12 mouse cellular contexts compared by ENCODE assay signal in the genomic region with DNA sequence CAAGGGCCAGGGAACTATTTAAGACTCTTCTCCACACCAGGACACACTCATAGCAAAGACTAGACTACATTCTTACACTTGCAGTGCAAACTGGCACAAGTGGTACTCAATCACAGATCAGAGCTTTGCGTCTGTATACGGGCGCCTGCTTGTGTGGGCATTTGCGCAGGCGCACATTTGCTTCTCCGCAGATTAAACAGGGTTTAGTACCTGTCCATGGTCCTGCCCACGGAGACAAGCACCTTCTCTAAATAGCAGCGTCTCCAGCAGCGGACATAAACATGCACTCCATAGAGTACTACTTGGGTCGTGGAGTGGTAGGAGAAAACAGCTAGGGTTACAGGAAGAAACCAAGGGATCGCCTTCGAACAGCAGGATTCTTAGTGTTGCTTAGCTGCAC.
DNase-seq lines count a peak whose midpoint lies in the region; ATAC-seq and TF ChIP-seq lines count a peak whose summit lies in the region.
"Had no signal": no experiment of that assay in that cellular context is flagged by ENCODE, and none has a peak within 500 bp of the region (broad histone marks: within the 10 kb centered on the region; RNA-seq: fewer than 3 reads in every experiment).

No protein-coding gene starts in this region.

- no peak for TF ChIP-seq CTCF in lung, embryonic 14.5 days (IDR thresholded peaks at IDR 0.05; ENCODE audit: low read depth)

- no peak overlapping the region for H3K4me3 ChIP-seq in hindbrain, embryonic 14.5 days (replicated peaks; ENCODE audit: low read length)
- H3K4me3 ChIP-seq in hindbrain, embryonic 10.5 days = no peak overlapping the region
- no peak overlapping the region for H3K4me3 ChIP-seq in lung, embryonic 14.5 days (ENCODE audit: low read depth, low read length)
- H3K4me3 ChIP-seq: embryonic facial prominence, embryonic 15.5 days; heart, embryonic 13.5 days; left cerebral cortex, adult 2 months; neural tube, embryonic 13.5 days had no signal

- no peaks in the 10 kb centered on the region for H3K27me3 ChIP-seq in hindbrain, embryonic 14.5 days (ENCODE audit: control insufficient read depth, insufficient read depth, low read length)
- no peaks in the 10 kb centered on the region for H3K27me3 ChIP-seq in hindbrain, embryonic 10.5 days (ENCODE audit: insufficient read depth, poor library complexity, severe bottlenecking)
- H3K27me3 ChIP-seq in lung, embryonic 14.5 days (ENCODE audit: insufficient read depth, low read length) = no peaks in the 10 kb centered on the region
- H3K27me3 ChIP-seq: embryonic facial prominence, embryonic 15.5 days; heart, embryonic 13.5 days; neural tube, embryonic 13.5 days had no signal

- ATAC-seq in hindbrain, embryonic 14.5 days (ENCODE audit: low FRiP score) = no peak
- ATAC-seq in lung, embryonic 14.5 days (ENCODE audit: insufficient read depth) = no peak

- DNase-seq in hindbrain, embryonic 14.5 days (ENCODE audit: low spot score) = no peak
- no peak for DNase-seq in hindbrain, embryonic 10.5 days (ENCODE audit: low spot score)
- peak; percentile 44 for DNase-seq in urinary bladder, postnatal 25 days (ENCODE audit: low spot score)
- DNase-seq in urinary bladder, adult 2 months (ENCODE audit: low spot score) = no peak
- peak; percentile 82 for DNase-seq in lung, embryonic 14.5 days
- no peak for DNase-seq in frontal cortex, postnatal 14 days (ENCODE audit: low spot score in 2 of 2)
- no peak for DNase-seq in frontal cortex, postnatal 36 days (ENCODE audit: low spot score in 2 of 2)
- no peak for DNase-seq in adrenal gland, adult 18-20 months (ENCODE audit: low spot score in 2 of 2)

- no peak overlapping the region for H3K9ac ChIP-seq in hindbrain, embryonic 14.5 days
- no peak overlapping the region for H3K9ac ChIP-seq in lung, embryonic 14.5 days
- H3K9ac ChIP-seq: embryonic facial prominence, embryonic 15.5 days; heart, embryonic 13.5 days; neural tube, embryonic 13.5 days had no signal

- peaks cover 59% of the 10 kb centered on the region for H3K4me1 ChIP-seq in hindbrain, embryonic 14.5 days (replicated peaks; ENCODE audit: control insufficient read depth, insufficient read depth, low read length)
- H3K4me1 ChIP-seq in hindbrain, embryonic 10.5 days (replicated peaks) = peaks cover 79% of the 10 kb centered on the region
- peaks cover 16% of the 10 kb centered on the region for H3K4me1 ChIP-seq in lung, embryonic 14.5 days (ENCODE audit: insufficient read depth)

- H3K27ac ChIP-seq in hindbrain, embryonic 14.5 days = 0 out of 2 replicates have a peak overlapping the region, but pooled peaks have one; percentile 32
- H3K27ac ChIP-seq in hindbrain, embryonic 10.5 days = no peak overlapping the region
- no peak overlapping the region for H3K27ac ChIP-seq in lung, embryonic 14.5 days (ENCODE audit: low read depth)
- H3K27ac ChIP-seq: embryonic facial prominence, embryonic 15.5 days; heart, embryonic 13.5 days; left cerebral cortex, adult 2 months; neural tube, embryonic 13.5 days had no signal

- H3K4me2 ChIP-seq in hindbrain, embryonic 14.5 days (replicated peaks) = no peak overlapping the region
- H3K4me2 ChIP-seq in lung, embryonic 14.5 days = no peak overlapping the region
- H3K4me2 ChIP-seq: embryonic facial prominence, embryonic 15.5 days; heart, embryonic 13.5 days; neural tube, embryonic 13.5 days had no signal

- no peaks in the 10 kb centered on the region for H3K36me3 ChIP-seq in hindbrain, embryonic 14.5 days (replicated peaks; ENCODE audit: control insufficient read depth, insufficient read depth)
- 0 out of 2 replicates have a peak, but pooled peaks cover 7% of the 10 kb centered on the region for H3K36me3 ChIP-seq in hindbrain, embryonic 10.5 days
- H3K36me3 ChIP-seq in lung, embryonic 14.5 days (ENCODE audit: insufficient read depth) = no peaks in the 10 kb centered on the region
- H3K36me3 ChIP-seq: embryonic facial prominence, embryonic 15.5 days; heart, embryonic 13.5 days; neural tube, embryonic 13.5 days had no signal

- no peaks in the 10 kb centered on the region for H3K9me3 ChIP-seq in hindbrain, embryonic 14.5 days (ENCODE audit: control insufficient read depth, low read length)
- no peaks in the 10 kb centered on the region for H3K9me3 ChIP-seq in hindbrain, embryonic 10.5 days
- no peaks in the 10 kb centered on the region for H3K9me3 ChIP-seq in lung, embryonic 14.5 days (ENCODE audit: low read depth, low read length)
- H3K9me3 ChIP-seq: embryonic facial prominence, embryonic 15.5 days; heart, embryonic 13.5 days; neural tube, embryonic 13.5 days had no signal

- WGBS in hindbrain, embryonic 14.5 days = 76% methylated on average over 12 of the region's 12 CpGs
- 72% methylated on average over 12 of the region's 12 CpGs for WGBS in hindbrain, embryonic 10.5 days
- WGBS in lung, embryonic 14.5 days = 45% methylated on average over 12 of the region's 12 CpGs

Comparison
In these comparisons a context has a peak if more than half of its experiments do, and no peak if none do; other contexts are left out.
1. DNase-seq: peak in urinary bladder, postnatal 25 days (single experiment) and lung, embryonic 14.5 days (single experiment); none in hindbrain, embryonic 14.5 days (single experiment), hindbrain, embryonic 10.5 days (single experiment), urinary bladder, adult 2 months (single experiment), frontal cortex, postnatal 14 days (0 of 2), frontal cortex, postnatal 36 days (0 of 2) and adrenal gland, adult 18-20 months (0 of 2).